Mouse (Mus musculus) heart, postnatal 4 days (tissue): ENCODE results near the gene Fam205a1. TPM values are rescaled to one million over a fixed set of nuclear protein-coding genes. Genes with fewer than 3 reads are reported as not detected.
A peak's percentile ranks its signal among the peaks of the same experiment; 100 is the strongest.
"Not testable (repeated sequence)": the region's sequence is repeated elsewhere in the genome, so short reads cannot be mapped to it uniquely, and the experiment has no call there.

Source experiments
- DNase-seq: peaks from one replicate; pipeline ENCODE4 v3.0.0; 2021
- total RNA-seq, 2 experiments: library from RNA; stranded (reverse); gene quantifications; 2 replicates each; pipeline ENCODE4 v1.2.3; 2021

The Fam205a1 gene
- total RNA-seq: not detected

- DNase-seq: not testable (repeated sequence)
Measured at GRCm38 (mm10) chr4:42853788-42854187, at the start of gene Fam205a1. Gene Fam205a1, minus strand, starts transcription at chr4:42853888.

- no peak for DNase-seq
Measured at GRCm38 (mm10) chr4:42902730-42903129, 49.0 kb upstream of the Fam205a1 start.

- DNase-seq: peak; percentile 28
Measured at GRCm38 (mm10) chr4:42902174-42902573, 48.5 kb upstream of the Fam205a1 start.

GRCm38 (mm10) chr4:42900878-42901277 lies 47.2 kb upstream of the Fam205a1 start:
- DNase-seq: no peak

GRCm38 (mm10) chr4:42898914-42899313 lies 45.2 kb upstream of the Fam205a1 start:
- DNase-seq: no peak

GRCm38 (mm10) chr4:42895118-42895517 lies 41.4 kb upstream of the Fam205a1 start:
- no peak for DNase-seq

GRCm38 (mm10) chr4:42891176-42891575 lies 37.5 kb upstream of the Fam205a1 start:
- no peak for DNase-seq

GRCm38 (mm10) chr4:42888806-42889205 lies 35.1 kb upstream of the Fam205a1 start:
- DNase-seq: no peak

- no peak for DNase-seq
Measured at GRCm38 (mm10) chr4:42886926-42887325, 33.2 kb upstream of the Fam205a1 start.

- no peak for DNase-seq
Measured at GRCm38 (mm10) chr4:42880677-42880948, 26.9 kb upstream of the Fam205a1 start.

GRCm38 (mm10) chr4:42879829-42880676 lies 26.4 kb upstream of the Fam205a1 start:
- DNase-seq: no peak

GRCm38 (mm10) chr4:42877657-42878056 lies 24.0 kb upstream of the Fam205a1 start:
- DNase-seq: no peak

GRCm38 (mm10) chr4:42876586-42877291 lies 23.1 kb upstream of the Fam205a1 start:
- DNase-seq: peak; percentile 69

- no peak for DNase-seq
Measured at GRCm38 (mm10) chr4:42874134-42874533, 20.4 kb upstream of the Fam205a1 start, which contains the start of gene Fam205c. Gene Fam205c, minus strand, starts transcription at chr4:42874234.

- peak; percentile 14 for DNase-seq
Measured at GRCm38 (mm10) chr4:42872746-42873435, 19.2 kb upstream of the Fam205a1 start.

GRCm38 (mm10) chr4:42872151-42872550 lies 18.5 kb upstream of the Fam205a1 start:
- no peak for DNase-seq

- DNase-seq: no peak
Measured at GRCm38 (mm10) chr4:42870748-42871147, 17.1 kb upstream of the Fam205a1 start.

- DNase-seq: no peak
Measured at GRCm38 (mm10) chr4:42868193-42868592, 14.5 kb upstream of the Fam205a1 start.

GRCm38 (mm10) chr4:42867390-42867789 lies 13.7 kb upstream of the Fam205a1 start:
- DNase-seq: no peak

GRCm38 (mm10) chr4:42863487-42863886 lies 9.8 kb upstream of the Fam205a1 start:
- DNase-seq: not testable (repeated sequence)

GRCm38 (mm10) chr4:42860483-42860882 lies 6.8 kb upstream of the Fam205a1 start:
- DNase-seq: not testable (repeated sequence)

GRCm38 (mm10) chr4:42856671-42857070 lies 3.0 kb upstream of the Fam205a1 start, which contains the start of gene Gm12394:
Gene Gm12394, minus strand, starts transcription at chr4:42856771.
- not testable (repeated sequence) for DNase-seq
